Mouse (Mus musculus) kidney, embryonic 14.5 days (tissue): ENCODE data around the gene Tcte2. TPM values are rescaled to one million over a fixed set of nuclear protein-coding genes. Genes with fewer than 3 reads are reported as not detected.
A peak's percentile ranks its signal among the peaks of the same experiment; 100 is the strongest.
"Not testable (repeated sequence)": the region's sequence is repeated elsewhere in the genome, so short reads cannot be mapped to it uniquely, and the experiment has no call there.

Source experiments
- ATAC-seq: fragments of 200-750 bp; cut with Nextera tagmentation; 2 replicates; pipeline ENCODE4 v1.8.0; 2017; ENCODE audit warnings: moderate number of reproducible peaks, mild to moderate bottlenecking, moderate TSS enrichment, moderate library complexity; ENCODE audit not compliant: low FRiP score, low TSS enrichment
- H3K27ac ChIP-seq: fragments of 300-500 bp; sonication (generic); 2 replicates; pipeline ENCODE4 v1.5.1; 2014; ENCODE audit warnings: low read depth, mild to moderate bottlenecking, low read length, moderate library complexity, mixed read lengths
- H3K27me3 ChIP-seq: fragments of 300-500 bp; sonication (generic); 2 replicates; pipeline ENCODE4 v1.6.1; 2014; ENCODE audit warnings: mild to moderate bottlenecking, low read length; ENCODE audit not compliant: control insufficient read depth, insufficient read depth
- H3K36me3 ChIP-seq: fragments of 300-500 bp; sonication (generic); 2 replicates; pipeline ENCODE4 v1.6.1; 2014; ENCODE audit warnings: low read length, mixed read lengths; ENCODE audit not compliant: control insufficient read depth, insufficient read depth
- H3K4me1 ChIP-seq: fragments of 300-500 bp; sonication (generic); 2 replicates; pipeline ENCODE4 v1.6.1; 2014; ENCODE audit warnings: low read length, mixed read lengths; ENCODE audit not compliant: control insufficient read depth, insufficient read depth
- H3K4me2 ChIP-seq: fragments of 300-500 bp; sonication (generic); replicated peaks from 2 replicates; pipeline ENCODE4 v1.6.1; 2014; ENCODE audit warnings: low read depth, mild to moderate bottlenecking, low read length
- H3K4me3 ChIP-seq: fragments of 300-500 bp; sonication (generic); 2 replicates; pipeline ENCODE4 v1.5.1; 2014; ENCODE audit warnings: mild to moderate bottlenecking, low read length
- H3K9ac ChIP-seq: fragments of 300-500 bp; sonication (generic); 2 replicates; pipeline ENCODE4 v1.6.1; 2014; ENCODE audit warnings: low read depth, mild to moderate bottlenecking, low read length, moderate library complexity
- H3K9me3 ChIP-seq: fragments of 300-500 bp; sonication (generic); 2 replicates; pipeline ENCODE4 v1.6.1; 2016; ENCODE audit warnings: low read length; ENCODE audit not compliant: control insufficient read depth
- WGBS: fragments of 180-500 bp; shearing (Covaris S2); extraction: QIAGEN DNeasy Blood & Tissue Kit; methylation state at CpG from one replicate; pipeline ENCODE4 v1.1.7; 2014; 5-methylcytosine and 5-hydroxymethylcytosine counted together
- polyA plus RNA-seq: library from polyadenylated mRNA; unstranded; fragments of >200 nt; fragmentation: Nextera tagmentation; extraction: Ambion mirVana; gene quantifications from 2 replicates; pipeline ENCODE4 v1.2.1, GENCODE M21; 2014

Tcte2 gene
- 3.4 and 4.6 TPM in 2 replicates for polyA plus RNA-seq

GRCm38 (mm10) chr17:13761179-13761913 lies at the start of gene Tcte2:
TSS of gene Tcte2 (minus strand) at chr17:13761825.
- Histone ChIP-seq H3K9ac (peak within 1 kb of the TSS; percentile 89), H3K36me3 (no peaks in the 10 kb centered on the region), H3K4me2 (peak within 1 kb of the TSS; percentile 99), H3K27me3 (peaks cover 3% of the 10 kb centered on the region; the same call in 1 of the 2 replicates), H3K9me3 (no peaks in the 10 kb centered on the region), H3K27ac (peak within 1 kb of the TSS; percentile 85), H3K4me3 (peak within 1 kb of the TSS; percentile 91), H3K4me1 (peaks cover 4% of the 10 kb centered on the region)
- ATAC-seq = peak; percentile 28; the same call in 1 of the 2 replicates
- WGBS = under 1% methylated on average over 74 of the region's 74 CpGs

GRCm38 (mm10) chr17:13806016-13806415 lies 44.4 kb upstream of the Tcte2 start:
- 89% methylated on average over 1 of the region's 1 CpGs for WGBS

GRCm38 (mm10) chr17:13802836-13803408 lies 41.3 kb upstream of the Tcte2 start:
- no peak overlapping the region for H3K27ac ChIP-seq
- H3K4me3 ChIP-seq = no peak overlapping the region
- no peaks in the 10 kb centered on the region for H3K27me3 ChIP-seq
- H3K36me3 ChIP-seq = peaks cover 15% of the 10 kb centered on the region; the same call in 1 of the 2 replicates
- WGBS = 62% methylated on average over 2 of the region's 2 CpGs
- no peak overlapping the region for H3K9ac ChIP-seq
- no peaks in the 10 kb centered on the region for H3K4me1 ChIP-seq
- no peak for ATAC-seq
- no peak overlapping the region for H3K4me2 ChIP-seq
- H3K9me3 ChIP-seq = no peaks in the 10 kb centered on the region

More at GRCm38 (mm10) chr17:13806016-13806415, 44.4 kb upstream of the Tcte2 start:
- Histone ChIP-seq H3K27ac (no peak overlapping the region), H3K4me2 (no peak overlapping the region), H3K27me3 (no peaks in the 10 kb centered on the region), H3K36me3 (peaks cover 36% of the 10 kb centered on the region; the same call in 1 of the 2 replicates), H3K9me3 (no peaks in the 10 kb centered on the region), H3K9ac (no peak overlapping the region), H3K4me1 (no peaks in the 10 kb centered on the region), H3K4me3 (no peak overlapping the region)
- ATAC-seq = no peak

- WGBS = 75% methylated on average over 1 of the region's 1 CpGs
- no peaks in the 10 kb centered on the region for H3K36me3 ChIP-seq
- no peak overlapping the region for H3K9ac ChIP-seq
- no peaks in the 10 kb centered on the region for H3K4me1 ChIP-seq
- H3K4me2 ChIP-seq = no peak overlapping the region
- H3K27ac ChIP-seq = no peak overlapping the region
- H3K4me3 ChIP-seq = no peak overlapping the region
- ATAC-seq = no peak
- H3K27me3 ChIP-seq = no peaks in the 10 kb centered on the region
- H3K9me3 ChIP-seq = no peaks in the 10 kb centered on the region
Observed at GRCm38 (mm10) chr17:13797691-13798090, 36.1 kb upstream of the Tcte2 start.

GRCm38 (mm10) chr17:13790033-13790432 lies 28.4 kb upstream of the Tcte2 start:
- not testable (repeated sequence) for H3K4me1 ChIP-seq, ATAC-seq
- 91% methylated on average over 2 of the region's 2 CpGs for WGBS

GRCm38 (mm10) chr17:13783469-13783868 lies 21.8 kb upstream of the Tcte2 start:
- 82% methylated on average over 1 of the region's 1 CpGs for WGBS
- H3K4me1 ChIP-seq = no peaks in the 10 kb centered on the region
- no peaks in the 10 kb centered on the region for H3K9me3 ChIP-seq
- no peaks in the 10 kb centered on the region for H3K27me3 ChIP-seq
- H3K36me3 ChIP-seq = no peaks in the 10 kb centered on the region
- no peak overlapping the region for H3K9ac ChIP-seq
- no peak for ATAC-seq
- H3K27ac ChIP-seq = no peak overlapping the region
- H3K4me3 ChIP-seq = no peak overlapping the region
- H3K4me2 ChIP-seq = no peak overlapping the region

More at GRCm38 (mm10) chr17:13790033-13790432, 28.4 kb upstream of the Tcte2 start:
- H3K9ac ChIP-seq, H3K4me2 ChIP-seq, H3K4me3 ChIP-seq, H3K27me3 ChIP-seq, H3K9me3 ChIP-seq, H3K36me3 ChIP-seq, H3K27ac ChIP-seq: not testable (repeated sequence)

GRCm38 (mm10) chr17:13781948-13782347 lies 20.3 kb upstream of the Tcte2 start:
- WGBS = 87% methylated on average over 5 of the region's 5 CpGs
- Histone ChIP-seq H3K27ac (no peak overlapping the region), H3K27me3 (no peaks in the 10 kb centered on the region), H3K36me3 (no peaks in the 10 kb centered on the region), H3K9me3 (no peaks in the 10 kb centered on the region), H3K9ac (no peak overlapping the region), H3K4me2 (no peak overlapping the region), H3K4me3 (no peak overlapping the region), H3K4me1 (no peaks in the 10 kb centered on the region)
- no peak for ATAC-seq

GRCm38 (mm10) chr17:13778865-13779264 lies 17.2 kb upstream of the Tcte2 start:
- H3K27ac ChIP-seq = no peak overlapping the region
- no peaks in the 10 kb centered on the region for H3K27me3 ChIP-seq
- no peak for ATAC-seq
- no peaks in the 10 kb centered on the region for H3K36me3 ChIP-seq
- H3K9ac ChIP-seq = no peak overlapping the region
- no peaks in the 10 kb centered on the region for H3K9me3 ChIP-seq
- WGBS = 91% methylated on average over 1 of the region's 1 CpGs
- H3K4me3 ChIP-seq = no peak overlapping the region
- no peaks in the 10 kb centered on the region for H3K4me1 ChIP-seq
- H3K4me2 ChIP-seq = no peak overlapping the region

GRCm38 (mm10) chr17:13777676-13778075 lies 16.1 kb upstream of the Tcte2 start:
- Histone ChIP-seq H3K27ac (no peak overlapping the region), H3K36me3 (no peaks in the 10 kb centered on the region), H3K9ac (no peak overlapping the region), H3K4me3 (no peak overlapping the region), H3K27me3 (no peaks in the 10 kb centered on the region), H3K9me3 (no peaks in the 10 kb centered on the region), H3K4me1 (no peaks in the 10 kb centered on the region), H3K4me2 (no peak overlapping the region)
- ATAC-seq = no peak
- WGBS = 77% methylated on average over 2 of the region's 2 CpGs
